Mouse (Mus musculus) heart, adult 2 months (tissue): ENCODE measurements around the gene Gpr157.

Experiments used
- CTCF ChIP-seq: fragments of 200-600 bp; IDR thresholded peaks from 2 replicates; pipeline ENCODE4 v1.8.1; 2022; ENCODE audit warnings: antibody characterized with exemption, mild to moderate bottlenecking, moderate library complexity
- EP300 ChIP-seq: fragments of 200-500 bp; IDR thresholded peaks from 2 replicates; pipeline ENCODE4 v1.6.1; 2011; ENCODE audit warnings: low read depth, low read length, control low read depth; ENCODE audit not compliant: insufficient read depth
- POLR2A ChIP-seq: fragments of 200-500 bp; IDR thresholded peaks from 2 replicates; pipeline ENCODE4 v1.6.1; 2011; ENCODE audit warnings: mild to moderate bottlenecking, low read depth, low read length, control low read depth; ENCODE audit not compliant: insufficient read depth

GRCm38 (mm10) chr4:150102822-150103221 lies 15.7 kb downstream of the Gpr157 start:
- TF ChIP-seq CTCF (no peak), POLR2A (no peak), EP300 (no peak)
